Mouse (Mus musculus) mouse trophoblast stem cell (cell line): ENCODE results near the gene Olfr172.

Experiments
- in situ Hi-C, 2 experiments: fragments of 300-500 bp; cut with MseI, MboI; formaldehyde crosslinking; loops; 2 replicates in 1 of 2; 3 replicates in 1 of 2; pipeline ENCODE4 v1.15.1; 2025

Olfr172 gene

GRCm38 (mm10) chr16:58763076-58763475 lies at the start of gene Olfr172:
Gene Olfr172 (minus strand): TSS chr16:58763176.
- in situ Hi-C loops: no loop called here

GRCm38 (mm10) chr16:58800168-58800567 lies 37.2 kb upstream of the Olfr172 start, which contains the start of gene Olfr173:
Gene Olfr173 (minus strand): TSS chr16:58800268.
- in situ Hi-C loops: no loop called here

GRCm38 (mm10) chr16:58756191-58756590 lies 6.8 kb downstream of the Olfr172 start:
- in situ Hi-C loops: no loop called here

- in situ Hi-C loops: no loop called here
These were observed 11.7 kb downstream of the Olfr172 start for GRCm38 (mm10) chr16:58751314-58751713.

- in situ Hi-C loops: no loop called here
These were observed 16.3 kb downstream of the Olfr172 start for GRCm38 (mm10) chr16:58746715-58747114.

- in situ Hi-C loops: no loop called here
These were observed 22.2 kb downstream of the Olfr172 start for GRCm38 (mm10) chr16:58740751-58741150.

GRCm38 (mm10) chr16:58738800-58739199 lies 24.2 kb downstream of the Olfr172 start:
- in situ Hi-C loops: no loop called here

GRCm38 (mm10) chr16:58738205-58738604 lies 24.8 kb downstream of the Olfr172 start:
- in situ Hi-C loops: no loop called here

- in situ Hi-C loops: no loop called here
These were observed 34.8 kb downstream of the Olfr172 start for GRCm38 (mm10) chr16:58728176-58728671.

GRCm38 (mm10) chr16:58727477-58728131 lies 35.4 kb downstream of the Olfr172 start, which contains the start of gene Cldnd1:
Gene Cldnd1 (plus strand): TSS chr16:58727910.
- in situ Hi-C loops: no loop called here

GRCm38 (mm10) chr16:58726680-58727476 lies 36.1 kb downstream of the Olfr172 start:
- in situ Hi-C loops: no loop called here

GRCm38 (mm10) chr16:58722292-58722691 lies 40.7 kb downstream of the Olfr172 start:
- in situ Hi-C loops: no loop called here

GRCm38 (mm10) chr16:58718666-58719120 lies 44.3 kb downstream of the Olfr172 start, which contains the start of gene Gpr15:
Gene Gpr15 (minus strand): TSS chr16:58719070.
- in situ Hi-C loops: no loop called here

GRCm38 (mm10) chr16:58715018-58715417 lies 48.0 kb downstream of the Olfr172 start:
- in situ Hi-C loops: no loop called here

- in situ Hi-C loops: no loop called here
These were observed 49.8 kb downstream of the Olfr172 start for GRCm38 (mm10) chr16:58713128-58713527.

- in situ Hi-C loops: no loop called here
These were observed 50.8 kb downstream of the Olfr172 start for GRCm38 (mm10) chr16:58712221-58712620.
